Mouse (Mus musculus): ENCODE data around the gene Hfe2. TPM values are rescaled to one million over a fixed set of nuclear protein-coding genes. Genes with fewer than 3 reads are reported as not detected.

Gene Hfe2
- polyA plus RNA-seq, 1 experiment from 2014 or later, result 3.3 TPM

- no peaks in the 10 kb centered on the region for H3K36me3 ChIP-seq (ENCODE audit: control insufficient read depth, insufficient read depth, low read length)
Measured at GRCm38 (mm10) chr3:96566661-96567450, 41.9 kb downstream of the Hfe2 start.

DNA sequence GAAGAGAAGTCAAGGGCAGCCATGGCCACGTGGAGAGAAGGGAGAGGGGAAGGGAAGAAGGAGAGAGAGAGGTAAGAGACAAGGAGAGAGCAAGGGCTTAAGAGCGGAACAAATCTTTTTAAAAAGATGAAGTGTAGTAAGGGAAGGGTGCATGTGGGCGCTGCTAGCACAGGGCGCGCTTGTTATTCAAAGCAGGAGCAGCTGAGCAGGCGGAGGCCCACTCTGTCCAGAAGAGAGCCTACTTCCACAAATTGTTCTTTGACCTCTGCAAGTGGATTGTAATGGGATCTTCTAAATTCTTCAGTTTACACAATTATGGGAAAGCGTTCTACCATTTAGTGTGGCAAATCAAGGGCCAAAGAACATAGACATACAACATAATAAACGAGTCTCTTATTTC, 43.6 kb downstream of the Hfe2 start:
- no peak overlapping the region for H3K4me3 ChIP-seq (ENCODE audit: low read length)
- WGBS, result 68% methylated on average over 8 of the region's 8 CpGs
- no peak for ATAC-seq
- no peaks in the 10 kb centered on the region for H3K27me3 ChIP-seq (replicated peaks; ENCODE audit: control insufficient read depth, insufficient read depth, low read length)
- no peak overlapping the region for H3K4me2 ChIP-seq (ENCODE audit: low read length)
- no peaks in the 10 kb centered on the region for H3K36me3 ChIP-seq (ENCODE audit: control insufficient read depth, insufficient read depth, low read length)
- H3K9me3 ChIP-seq (ENCODE audit: control insufficient read depth, low read length), result no peaks in the 10 kb centered on the region
- no peaks in the 10 kb centered on the region for H3K4me1 ChIP-seq (ENCODE audit: control insufficient read depth, insufficient read depth, low read depth, low read length)
- H3K9ac ChIP-seq (ENCODE audit: low read depth, low read length), result no peak overlapping the region
- no peak overlapping the region for H3K27ac ChIP-seq (ENCODE audit: low read depth, low read length)

More at GRCm38 (mm10) chr3:96566661-96567450, 41.9 kb downstream of the Hfe2 start:
- 85% methylated on average over 8 of the region's 8 CpGs for WGBS
- Histone ChIP-seq H3K9me3 (ENCODE audit: control insufficient read depth, low read length) (no peaks in the 10 kb centered on the region), H3K27me3 (replicated peaks; ENCODE audit: control insufficient read depth, insufficient read depth, low read length) (no peaks in the 10 kb centered on the region), H3K9ac (ENCODE audit: low read depth, low read length) (no peak overlapping the region), H3K27ac (ENCODE audit: low read depth, low read length) (no peak overlapping the region), H3K4me2 (ENCODE audit: low read length) (no peak overlapping the region), H3K4me1 (ENCODE audit: control insufficient read depth, insufficient read depth, low read depth, low read length) (no peaks in the 10 kb centered on the region), H3K4me3 (ENCODE audit: low read length) (no peak overlapping the region)
- no peak for ATAC-seq

- Histone ChIP-seq H3K27ac (ENCODE audit: low read depth, low read length) (no peak overlapping the region), H3K9ac (ENCODE audit: low read depth, low read length) (no peak overlapping the region), H3K36me3 (ENCODE audit: control insufficient read depth, insufficient read depth, low read length) (no peaks in the 10 kb centered on the region), H3K4me1 (ENCODE audit: control insufficient read depth, insufficient read depth, low read depth, low read length) (no peaks in the 10 kb centered on the region), H3K4me3 (ENCODE audit: low read length) (no peak overlapping the region), H3K27me3 (replicated peaks; ENCODE audit: control insufficient read depth, insufficient read depth, low read length) (no peaks in the 10 kb centered on the region), H3K4me2 (ENCODE audit: low read length) (no peak overlapping the region), H3K9me3 (ENCODE audit: control insufficient read depth, low read length) (no peaks in the 10 kb centered on the region)
- WGBS, result 85% methylated on average over 13 of the region's 13 CpGs
- ATAC-seq, result no peak
Measured at GRCm38 (mm10) chr3:96569506-96569905, 44.5 kb downstream of the Hfe2 start.

GRCm38 (mm10) chr3:96569966-96570605, 45.1 kb downstream of the Hfe2 start:
- H3K27ac ChIP-seq (ENCODE audit: low read depth, low read length), result no peak overlapping the region
- H3K36me3 ChIP-seq (ENCODE audit: control insufficient read depth, insufficient read depth, low read length), result no peaks in the 10 kb centered on the region
- no peak overlapping the region for H3K4me2 ChIP-seq (ENCODE audit: low read length)
- whole genome bisulfite sequencing, result 87% methylated on average over 11 of the region's 11 CpGs
- no peaks in the 10 kb centered on the region for H3K9me3 ChIP-seq (ENCODE audit: control insufficient read depth, low read length)
- no peaks in the 10 kb centered on the region for H3K27me3 ChIP-seq (replicated peaks; ENCODE audit: control insufficient read depth, insufficient read depth, low read length)
- no peak overlapping the region for H3K9ac ChIP-seq (ENCODE audit: low read depth, low read length)
- H3K4me3 ChIP-seq (ENCODE audit: low read length), result no peak overlapping the region
- no peak for ATAC-seq
- no peaks in the 10 kb centered on the region for H3K4me1 ChIP-seq (ENCODE audit: control insufficient read depth, insufficient read depth, low read depth, low read length)

- no peaks in the 10 kb centered on the region for H3K9me3 ChIP-seq (ENCODE audit: control insufficient read depth, low read length)
- no peak overlapping the region for H3K9ac ChIP-seq (ENCODE audit: low read depth, low read length)
- no peak for ATAC-seq
- no peaks in the 10 kb centered on the region for H3K36me3 ChIP-seq (ENCODE audit: control insufficient read depth, insufficient read depth, low read length)
- H3K27ac ChIP-seq (ENCODE audit: low read depth, low read length), result no peak overlapping the region
- WGBS, result 83% methylated on average over 7 of the region's 7 CpGs
- H3K4me2 ChIP-seq (ENCODE audit: low read length), result no peak overlapping the region
- H3K27me3 ChIP-seq (replicated peaks; ENCODE audit: control insufficient read depth, insufficient read depth, low read length), result no peaks in the 10 kb centered on the region
- H3K4me1 ChIP-seq (ENCODE audit: control insufficient read depth, insufficient read depth, low read depth, low read length), result no peaks in the 10 kb centered on the region
- H3K4me3 ChIP-seq (ENCODE audit: low read length), result no peak overlapping the region
Measured at GRCm38 (mm10) chr3:96570643-96571042, 45.7 kb downstream of the Hfe2 start.

DNA sequence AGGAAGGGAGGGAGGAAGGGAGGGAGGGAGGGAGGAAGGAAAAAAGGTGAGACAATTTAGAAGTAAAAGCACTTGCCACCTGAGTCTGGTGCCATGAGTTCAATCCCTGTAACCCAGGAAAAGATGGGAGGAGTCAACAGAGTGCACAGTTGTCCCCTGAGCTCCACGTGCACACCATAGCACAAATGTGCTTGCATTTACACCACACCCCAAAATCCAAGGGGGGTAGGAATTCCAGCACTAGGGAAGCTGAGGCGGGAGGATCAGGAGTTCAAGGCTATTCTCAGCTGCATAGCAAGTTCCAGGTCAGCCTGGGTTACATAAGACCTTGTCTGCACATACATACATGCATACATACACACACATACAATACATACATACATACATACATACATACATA, 46.4 kb downstream of the Hfe2 start:
- no peak overlapping the region for H3K27ac ChIP-seq (ENCODE audit: low read depth, low read length)
- no peaks in the 10 kb centered on the region for H3K9me3 ChIP-seq (ENCODE audit: control insufficient read depth, low read length)
- H3K4me1 ChIP-seq (ENCODE audit: control insufficient read depth, insufficient read depth, low read depth, low read length), result no peaks in the 10 kb centered on the region
- no peaks in the 10 kb centered on the region for H3K27me3 ChIP-seq (replicated peaks; ENCODE audit: control insufficient read depth, insufficient read depth, low read length)
- no peaks in the 10 kb centered on the region for H3K36me3 ChIP-seq (ENCODE audit: control insufficient read depth, insufficient read depth, low read length)
- no peak overlapping the region for H3K9ac ChIP-seq (ENCODE audit: low read depth, low read length)
- no peak overlapping the region for H3K4me2 ChIP-seq (ENCODE audit: low read length)
- H3K4me3 ChIP-seq (ENCODE audit: low read length), result no peak overlapping the region
- no peak for ATAC-seq
- WGBS, result 80% methylated on average over 2 of the region's 2 CpGs

DNA sequence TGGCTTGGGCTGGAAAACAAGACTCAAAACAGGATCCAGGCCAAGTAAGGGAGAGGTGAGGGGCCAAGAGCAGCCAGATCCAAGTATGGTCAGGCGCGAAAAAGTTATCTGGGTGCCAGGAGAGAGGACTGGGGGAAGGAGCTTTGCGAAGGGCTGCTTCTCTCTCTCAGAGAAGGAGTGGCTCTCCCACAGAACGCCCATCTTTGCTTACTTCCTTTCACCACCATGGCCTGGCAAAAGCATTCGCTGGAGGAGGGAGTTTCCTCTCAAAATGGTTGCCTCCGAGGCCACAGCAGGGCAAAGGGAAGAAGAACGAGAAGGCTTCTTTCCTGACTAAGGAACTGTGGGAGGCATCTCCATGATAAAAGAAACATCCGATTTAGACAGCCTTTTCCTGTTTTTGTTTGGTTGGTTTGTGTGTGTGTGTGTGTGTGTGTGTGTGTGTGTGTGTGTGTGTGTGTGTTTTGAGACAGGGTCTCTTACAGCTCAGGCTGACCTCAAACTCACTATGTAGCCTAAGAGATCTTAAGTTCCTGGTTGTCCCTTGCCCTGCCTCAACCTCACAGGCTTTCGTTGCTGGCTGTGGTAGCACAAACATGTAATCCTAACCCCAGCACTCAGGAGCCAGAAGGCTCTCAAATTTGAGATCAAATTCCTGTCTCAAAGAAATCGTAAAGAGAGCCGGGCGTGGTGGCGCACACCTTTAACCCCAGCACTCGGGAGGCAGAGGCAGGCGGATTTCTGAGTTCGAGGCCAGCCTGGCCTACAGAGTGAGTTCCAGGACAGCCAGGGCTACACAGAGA, 47.1 kb downstream of the Hfe2 start:
- Histone ChIP-seq H3K4me2 (ENCODE audit: low read length) (no peak overlapping the region), H3K9ac (ENCODE audit: low read depth, low read length) (no peak overlapping the region), H3K4me3 (ENCODE audit: low read length) (no peak overlapping the region), H3K27me3 (replicated peaks; ENCODE audit: control insufficient read depth, insufficient read depth, low read length) (no peaks in the 10 kb centered on the region), H3K9me3 (ENCODE audit: control insufficient read depth, low read length) (no peaks in the 10 kb centered on the region), H3K4me1 (ENCODE audit: control insufficient read depth, insufficient read depth, low read depth, low read length) (no peaks in the 10 kb centered on the region; the same call in 1 of the 2 replicates), H3K36me3 (ENCODE audit: control insufficient read depth, insufficient read depth, low read length) (no peaks in the 10 kb centered on the region), H3K27ac (ENCODE audit: low read depth, low read length) (no peak overlapping the region)
- no peak for ATAC-seq
- WGBS, result 78% methylated on average over 16 of the region's 16 CpGs

DNA sequence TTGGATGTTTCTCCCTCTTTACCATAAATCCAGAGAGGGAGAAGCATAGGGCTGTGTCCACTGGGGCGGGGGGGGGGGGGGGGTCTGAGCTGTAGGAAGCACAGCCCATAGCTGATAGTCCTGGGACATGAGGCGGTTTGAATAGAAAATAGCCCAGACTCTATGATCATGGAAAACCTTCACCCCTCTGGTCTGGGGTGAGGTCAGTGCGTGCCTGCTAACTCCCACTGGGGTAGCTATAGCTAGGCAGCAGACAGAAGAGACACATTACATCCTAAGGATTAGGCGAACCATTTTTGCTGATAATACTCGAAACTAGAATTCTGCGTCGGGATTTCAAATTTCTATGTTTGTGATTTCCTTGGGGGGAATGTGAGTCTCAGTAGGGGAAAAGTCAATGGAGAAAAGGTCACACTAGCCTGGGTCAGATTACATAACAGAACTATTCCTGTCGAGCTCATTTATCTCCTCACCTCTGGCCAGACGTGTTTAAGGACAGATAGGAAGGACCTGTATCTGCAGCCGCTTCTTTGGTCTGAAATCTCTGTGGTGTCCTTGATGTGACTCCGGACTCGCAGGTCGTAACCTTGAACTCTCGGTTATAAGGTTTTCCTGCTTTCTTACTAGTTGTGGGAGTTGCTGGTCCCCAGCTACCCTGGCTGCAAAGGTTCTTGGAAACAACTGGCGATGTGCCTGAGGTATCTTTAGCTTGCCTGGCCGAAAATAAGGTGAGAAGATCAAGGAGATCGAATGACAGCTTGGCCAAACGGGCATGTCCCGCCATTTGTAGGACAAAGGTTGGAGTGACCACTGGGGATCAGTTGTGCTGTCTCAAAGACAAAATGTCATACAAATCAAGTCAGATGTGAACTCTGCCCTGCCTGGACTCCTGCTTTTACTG, 48.9 kb downstream of the Hfe2 start:
- H3K27me3 ChIP-seq (replicated peaks; ENCODE audit: control insufficient read depth, insufficient read depth, low read length), result no peaks in the 10 kb centered on the region
- no peaks in the 10 kb centered on the region for H3K9me3 ChIP-seq (ENCODE audit: control insufficient read depth, low read length)
- 86% methylated on average over 18 of the region's 19 CpGs for WGBS
- no peak for ATAC-seq
- no peaks in the 10 kb centered on the region for H3K36me3 ChIP-seq (ENCODE audit: control insufficient read depth, insufficient read depth, low read length)
- no peak overlapping the region for H3K4me2 ChIP-seq (ENCODE audit: low read length)
- no peak overlapping the region for H3K4me3 ChIP-seq (ENCODE audit: low read length)
- H3K27ac ChIP-seq (ENCODE audit: low read depth, low read length), result no peak overlapping the region
- H3K4me1 ChIP-seq (ENCODE audit: control insufficient read depth, insufficient read depth, low read depth, low read length), result peaks cover 3% of the 10 kb centered on the region
- H3K9ac ChIP-seq (ENCODE audit: low read depth, low read length), result no peak overlapping the region

Measured in hindbrain, embryonic 16.5 days (tissue).